Mouse (Mus musculus) megakaryocyte progenitor cell, adult 5-6 weeks (primary cell): ENCODE data around the gene Clcn7. TPM values are rescaled to one million over a fixed set of nuclear protein-coding genes. Genes with fewer than 3 reads are reported as not detected.

Experiments
- ATAC-seq: replicated peaks from 2 replicates; pipeline ENCODE4 v1.8.0; 2016; ENCODE audit warnings: mild to moderate bottlenecking, moderate TSS enrichment, inconsistent platforms; ENCODE audit not compliant: poor library complexity
- total RNA-seq, 2 experiments: library from RNA; stranded (forward) in 1 of 2; stranded (reverse) in 1 of 2; fragments of 157-497, 149-512 nt in 1 of 2; fragments of 200-1000 nt in 1 of 2; gene quantifications; 2 replicates each; pipeline versions ENCODE4 v1.2.3 to v1.2.4; 2015 to 2017

Clcn7 gene
- total RNA-seq, 2 experiments from 2014 or later, result 7.8 to 8.1 TPM

DNA sequence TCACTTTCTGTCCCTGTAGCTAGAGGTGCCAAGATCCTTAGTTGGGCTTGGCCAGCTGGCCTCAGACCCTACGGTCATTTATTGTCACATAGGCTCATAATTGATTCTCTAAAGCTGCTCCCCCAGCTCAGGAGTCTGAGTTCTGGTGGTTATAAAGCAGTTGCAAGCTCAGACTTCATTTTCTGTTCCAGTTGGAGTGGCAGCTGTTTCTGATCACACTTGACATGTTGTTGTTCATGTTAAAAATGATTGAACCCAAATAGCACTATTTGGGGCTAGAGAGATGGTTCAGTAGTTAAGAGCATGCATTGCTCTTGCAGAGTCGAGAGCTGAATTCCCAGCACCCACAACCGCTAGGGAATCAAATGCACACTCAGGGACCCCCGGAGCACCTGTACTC, 76.8 kb downstream of the Clcn7 start:
- ATAC-seq, result no peak

DNA sequence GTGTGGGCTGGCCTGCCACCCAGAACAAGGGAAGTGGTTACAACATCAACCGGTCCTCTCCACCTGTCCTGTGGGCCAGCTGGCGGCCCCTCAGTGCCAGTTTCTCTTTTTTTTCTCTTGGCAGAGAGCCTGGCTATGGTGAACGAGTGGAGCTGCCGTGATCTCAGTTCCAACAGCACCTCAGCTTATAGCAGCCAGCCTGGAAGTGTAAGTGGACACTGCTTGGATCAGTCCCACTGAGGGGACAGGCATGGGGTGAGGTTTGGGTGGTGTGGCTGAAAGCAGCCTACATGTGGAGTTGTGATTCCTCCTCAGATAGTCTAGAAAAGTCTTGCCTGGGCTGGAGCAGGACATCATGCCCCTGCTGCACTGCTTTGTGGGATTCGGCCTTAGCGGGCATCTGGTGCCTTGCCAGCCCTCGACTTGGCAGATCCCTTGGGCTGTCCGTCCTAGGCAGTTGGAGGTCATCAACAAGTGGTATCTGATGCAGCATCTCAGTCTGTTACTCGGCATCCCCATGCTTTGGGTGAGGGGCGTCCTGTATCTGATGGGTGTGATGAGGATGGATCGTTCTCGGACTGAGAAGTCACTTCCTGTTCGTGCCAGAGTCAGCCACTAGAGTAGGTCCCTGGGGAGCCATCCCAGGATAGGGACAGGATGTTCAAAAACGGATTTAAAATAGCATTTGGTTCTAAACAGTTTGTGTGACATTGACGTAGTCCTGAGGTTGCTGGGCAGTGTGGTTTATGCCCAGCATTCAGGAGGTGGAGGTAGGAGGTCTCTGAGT, 77.7 kb downstream of the Clcn7 start:
- ATAC-seq, result peak; percentile 61

DNA sequence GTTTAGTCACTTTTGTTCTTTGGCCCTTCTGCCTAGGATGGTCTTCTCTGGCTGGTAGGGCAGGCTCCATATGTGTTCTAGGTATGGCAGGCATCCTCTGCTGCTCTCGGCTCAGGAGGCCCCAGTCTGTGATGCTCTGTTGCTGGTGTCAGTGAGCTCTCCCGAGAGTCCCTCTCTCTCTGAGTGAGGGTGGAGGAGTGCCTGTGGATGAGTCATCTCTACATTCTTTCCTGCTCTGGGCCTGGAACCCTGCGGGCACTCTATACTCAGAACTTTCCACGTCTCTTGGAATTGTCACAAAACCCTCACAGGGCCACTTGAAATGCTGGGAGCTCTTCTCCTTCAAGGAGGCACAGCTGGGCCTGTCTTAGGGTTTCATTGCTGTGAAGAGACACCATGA, 78.5 kb downstream of the Clcn7 start:
- no peak for ATAC-seq

Other genes with a start within 250 kb of the Clcn7 start
- gene Nubp2, start 247.0 kb upstream of the Clcn7 start, total RNA-seq (2015), result 103 and 114 TPM in 2 replicates
- gene Nubp2, start 247.0 kb upstream of the Clcn7 start, total RNA-seq (2017), result 50.4 and 57.8 TPM in 2 replicates
- gene Spsb3, start 246.7 kb upstream of the Clcn7 start, total RNA-seq (2015), result 14.6 and 17.9 TPM in 2 replicates
- 13.9 and 15.3 TPM in 2 replicates for gene Spsb3, start 246.7 kb upstream of the Clcn7 start, total RNA-seq (2017)
- 3.2 and 6.9 TPM in 2 replicates for gene Eme2, start 238.3 kb upstream of the Clcn7 start, total RNA-seq (2015)
- 9.1 and 18.6 TPM in 2 replicates for gene Eme2, start 238.3 kb upstream of the Clcn7 start, total RNA-seq (2017)
- 54.2 and 59.2 TPM in 2 replicates for gene Mrps34, start 238.3 kb upstream of the Clcn7 start, total RNA-seq (2015)
- gene Mrps34, start 238.3 kb upstream of the Clcn7 start, total RNA-seq (2017), result 31.9 and 35.5 TPM in 2 replicates
- gene Nme3, start 236.9 kb upstream of the Clcn7 start, total RNA-seq (2015), result 21.2 and 32.1 TPM in 2 replicates
- gene Nme3, start 236.9 kb upstream of the Clcn7 start, total RNA-seq (2017), result 17.0 and 26.5 TPM in 2 replicates
- 14.1 and 21.7 TPM in 2 replicates for gene Mapk8ip3, start 196.4 kb upstream of the Clcn7 start, total RNA-seq (2015)
- 25.2 and 29.3 TPM in 2 replicates for gene Mapk8ip3, start 196.4 kb upstream of the Clcn7 start, total RNA-seq (2017)
- gene Jpt2, start 172.7 kb upstream of the Clcn7 start, total RNA-seq (2015), result 125 and 131 TPM in 2 replicates
- gene Jpt2, start 172.7 kb upstream of the Clcn7 start, total RNA-seq (2017), result 114 and 116 TPM in 2 replicates
- 21.4 and 21.9 TPM in 2 replicates for gene Cramp1l, start 117.6 kb upstream of the Clcn7 start, total RNA-seq (2015)
- 7.7 and 8.5 TPM in 2 replicates for gene Cramp1l, start 117.6 kb upstream of the Clcn7 start, total RNA-seq (2017)
- 8.0 and 11.0 TPM in 2 replicates for gene Ift140, start 117.3 kb upstream of the Clcn7 start, total RNA-seq (2015)
- 20.2 and 20.3 TPM in 2 replicates for gene Ift140, start 117.3 kb upstream of the Clcn7 start, total RNA-seq (2017)
- gene Tmem204, start 49.8 kb upstream of the Clcn7 start, total RNA-seq (2015), result not detected in 2 replicates
- gene Tmem204, start 49.8 kb upstream of the Clcn7 start, total RNA-seq (2017), result not detected in 2 replicates
- 15.5 and 31.2 TPM in 2 replicates for gene Telo2, start 17.4 kb upstream of the Clcn7 start, total RNA-seq (2015)
- gene Telo2, start 17.4 kb upstream of the Clcn7 start, total RNA-seq (2017), result 28.8 and 35.5 TPM in 2 replicates
- gene Ptx4, start 12.6 kb upstream of the Clcn7 start, total RNA-seq (2015), result not detected in 2 replicates
- gene Ptx4, start 12.6 kb upstream of the Clcn7 start, total RNA-seq (2017), result not detected in 2 replicates
- not detected in 2 replicates for gene Ccdc154, start 29.1 kb downstream of the Clcn7 start, total RNA-seq (2015)
- gene Ccdc154, start 29.1 kb downstream of the Clcn7 start, total RNA-seq (2017), result 0.14 TPM in 1 of 2 replicates, not detected in the other
- not detected in 2 replicates for gene Gm38655, start 42.1 kb downstream of the Clcn7 start, total RNA-seq (2015)
- gene Gm38655, start 42.1 kb downstream of the Clcn7 start, total RNA-seq (2017), result not detected in 2 replicates
- 16.6 and 20.3 TPM in 2 replicates for gene BC003965, start 51.2 kb downstream of the Clcn7 start, total RNA-seq (2015)
- gene BC003965, start 51.2 kb downstream of the Clcn7 start, total RNA-seq (2017), result 7.0 and 11.5 TPM in 2 replicates
- 6.1 and 6.2 TPM in 2 replicates for gene Unkl, start 55.0 kb downstream of the Clcn7 start, total RNA-seq (2015)
- gene Unkl, start 55.0 kb downstream of the Clcn7 start, total RNA-seq (2017), result 7.7 and 8.2 TPM in 2 replicates
- 24.3 and 24.4 TPM in 2 replicates for gene Gnptg, start 106.7 kb downstream of the Clcn7 start, total RNA-seq (2015)
- 17.2 and 20.8 TPM in 2 replicates for gene Gnptg, start 106.7 kb downstream of the Clcn7 start, total RNA-seq (2017)
- 14.9 and 15.2 TPM in 2 replicates for gene Tsr3, start 106.8 kb downstream of the Clcn7 start, total RNA-seq (2015)
- gene Tsr3, start 106.8 kb downstream of the Clcn7 start, total RNA-seq (2017), result 28.1 and 30.7 TPM in 2 replicates
- gene Baiap3, start 123.0 kb downstream of the Clcn7 start, total RNA-seq (2015), result 1.2 and 3.8 TPM in 2 replicates
- 3.7 and 6.1 TPM in 2 replicates for gene Baiap3, start 123.0 kb downstream of the Clcn7 start, total RNA-seq (2017)
- gene Ube2i, start 141.2 kb downstream of the Clcn7 start, total RNA-seq (2015), result 355 and 376 TPM in 2 replicates
- gene Ube2i, start 141.2 kb downstream of the Clcn7 start, total RNA-seq (2017), result 305 and 308 TPM in 2 replicates
- gene Prss34, start 165.0 kb downstream of the Clcn7 start, total RNA-seq (2015), result 18.7 and 31.2 TPM in 2 replicates
- gene Prss34, start 165.0 kb downstream of the Clcn7 start, total RNA-seq (2017), result 4.5 and 23.9 TPM in 2 replicates
- not detected in 2 replicates for gene Prss28, start 175.3 kb downstream of the Clcn7 start, total RNA-seq (2015)
- not detected in 2 replicates for gene Prss28, start 175.3 kb downstream of the Clcn7 start, total RNA-seq (2017)
- not detected in 2 replicates for gene Prss29, start 185.3 kb downstream of the Clcn7 start, total RNA-seq (2015)
- gene Prss29, start 185.3 kb downstream of the Clcn7 start, total RNA-seq (2017), result not detected in 2 replicates
- not detected in 2 replicates for gene Tpsab1, start 212.2 kb downstream of the Clcn7 start, total RNA-seq (2015)
- gene Tpsab1, start 212.2 kb downstream of the Clcn7 start, total RNA-seq (2017), result not detected in 2 replicates
- not detected in 2 replicates for gene Tpsb2, start 232.9 kb downstream of the Clcn7 start, total RNA-seq (2015)
- not detected in 2 replicates for gene Tpsb2, start 232.9 kb downstream of the Clcn7 start, total RNA-seq (2017)
- gene Tpsg1, start 235.9 kb downstream of the Clcn7 start, total RNA-seq (2015), result not detected in 2 replicates
- gene Tpsg1, start 235.9 kb downstream of the Clcn7 start, total RNA-seq (2017), result not detected in 2 replicates